Mouse (Mus musculus) MEL (cell line): ENCODE results near the gene Agtrap.
"Not testable (repeated sequence)": the region's sequence is repeated elsewhere in the genome, so short reads cannot be mapped to it uniquely, and the experiment has no call there.

Experiments used
- CHD2 ChIP-seq: IDR thresholded peaks from 2 replicates; pipeline ENCODE4 v1.6.1; 2011; ENCODE audit warnings: low read length, improper control_type of control experiment
- CTCF ChIP-seq, 3 experiments: IDR thresholded peaks in 2 of 3; conservative IDR thresholded peaks in 1 of 3; 2 replicates each; pipeline ENCODE4 v1.5.1; 2011 to 2012; ENCODE audit warnings: low read length in 3 of 3, low read depth in 2 of 3, mild to moderate bottlenecking in 2 of 3, improper control_type of control experiment in 1 of 3, inconsistent platforms in 1 of 3, mixed read lengths in 1 of 3, moderate library complexity in 1 of 3; ENCODE audit not compliant: control insufficient read depth in 1 of 3, insufficient read depth in 1 of 3, poor library complexity in 1 of 3, severe bottlenecking in 1 of 3
- E2F4 ChIP-seq: IDR thresholded peaks from 2 replicates; pipeline ENCODE4 v1.6.1; 2011; ENCODE audit warnings: low read depth, low read length, improper control_type of control experiment, borderline replicate concordance
- EP300 ChIP-seq, 2 experiments: IDR thresholded peaks; 2 replicates each; pipeline ENCODE4 v1.6.1; 2011; ENCODE audit warnings: improper control_type of control experiment in 2 of 2, low read length in 2 of 2, low read depth in 1 of 2, mild to moderate bottlenecking in 1 of 2
- ETS1 ChIP-seq: IDR thresholded peaks from 2 replicates; pipeline ENCODE4 v1.6.1; 2012; ENCODE audit warnings: low read depth, mild to moderate bottlenecking, inconsistent platforms, low read length, improper control_type of control experiment, moderate library complexity
- GATA1 ChIP-seq: IDR thresholded peaks from 2 replicates; pipeline ENCODE4 v1.6.1; 2011; ENCODE audit warnings: low read depth, low read length, improper control_type of control experiment
- JUND ChIP-seq: IDR thresholded peaks from 2 replicates; pipeline ENCODE4 v1.6.1; 2011; ENCODE audit warnings: low read depth, mild to moderate bottlenecking, improper control_type of control experiment, low read length
- MAX ChIP-seq: IDR thresholded peaks from 2 replicates; pipeline ENCODE4 v1.6.1; 2011; ENCODE audit warnings: low read length, improper control_type of control experiment
- MAZ ChIP-seq: IDR thresholded peaks from 2 replicates; pipeline ENCODE4 v1.6.1; 2012; ENCODE audit warnings: low read depth, mild to moderate bottlenecking, inconsistent platforms, low read length, improper control_type of control experiment
- POLR2A ChIP-seq, 2 experiments: IDR thresholded peaks; 2 replicates each; pipeline ENCODE4 v1.6.1; 2011 to 2012; ENCODE audit warnings: low read length in 2 of 2, mild to moderate bottlenecking in 2 of 2, control low read depth in 1 of 2, improper control_type of control experiment in 1 of 2, low read depth in 1 of 2, moderate library complexity in 1 of 2; ENCODE audit not compliant: control insufficient read depth in 1 of 2, insufficient read depth in 1 of 2, poor library complexity in 1 of 2
- POLR2AphosphoS2 ChIP-seq: IDR thresholded peaks from 2 replicates; pipeline ENCODE4 v1.6.1; 2011; ENCODE audit warnings: low read length, improper control_type of control experiment

GRCm38 (mm10) chr4:148119578-148119977, 31.7 kb upstream of the Agtrap start:
- not testable (repeated sequence) for TF ChIP-seq GATA1; CHD2; EP300 (IDR thresholded peaks at IDR 0.05; ENCODE audit: low read depth in 1 of 2, low read length in 2 of 2); MAX; POLR2A (IDR thresholded peaks at IDR 0.05; ENCODE audit: control insufficient read depth in 1 of 2, insufficient read depth in 1 of 2, low read depth in 1 of 2, low read length in 2 of 2, poor library complexity in 1 of 2); MAZ; JUND; POLR2AphosphoS2; E2F4; ETS1
- TF ChIP-seq CTCF (IDR thresholded peaks at IDR 0.05 in 2 of 3, conservative IDR thresholded peaks at IDR 0.05 in 1 of 3; ENCODE audit: control insufficient read depth in 1 of 3, insufficient read depth in 1 of 3, low read depth in 2 of 3, low read length in 3 of 3, poor library complexity in 1 of 3, severe bottlenecking in 1 of 3): peak in 1 of 3 experiments; percentile 7; a peak in 1 of 6 replicates
